Mouse (Mus musculus): ENCODE results near the gene Akap1.

Gene Akap1

DNA sequence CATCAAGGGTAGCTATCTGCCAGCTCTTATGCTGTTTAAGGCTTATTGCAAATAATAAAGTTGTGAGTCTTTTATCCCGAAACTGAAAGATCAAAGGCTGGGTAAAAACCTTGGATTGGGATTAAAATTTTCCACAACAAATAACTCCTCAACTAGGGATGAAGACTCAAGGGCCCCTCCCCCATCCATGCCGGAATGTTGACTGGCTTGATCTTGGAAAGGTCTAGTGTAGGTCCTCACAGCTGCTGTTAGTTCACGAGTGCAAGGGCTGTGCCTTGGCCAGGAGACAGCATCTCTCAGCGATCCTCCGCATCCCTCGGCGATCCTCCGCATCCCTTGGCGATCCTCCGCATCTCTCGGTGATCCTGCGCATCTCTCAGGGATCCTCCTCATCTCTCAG, 13.6 kb upstream of the Akap1 start:
- DNase-seq (ENCODE audit: low spot score in 2 of 2), result no peak

DNA sequence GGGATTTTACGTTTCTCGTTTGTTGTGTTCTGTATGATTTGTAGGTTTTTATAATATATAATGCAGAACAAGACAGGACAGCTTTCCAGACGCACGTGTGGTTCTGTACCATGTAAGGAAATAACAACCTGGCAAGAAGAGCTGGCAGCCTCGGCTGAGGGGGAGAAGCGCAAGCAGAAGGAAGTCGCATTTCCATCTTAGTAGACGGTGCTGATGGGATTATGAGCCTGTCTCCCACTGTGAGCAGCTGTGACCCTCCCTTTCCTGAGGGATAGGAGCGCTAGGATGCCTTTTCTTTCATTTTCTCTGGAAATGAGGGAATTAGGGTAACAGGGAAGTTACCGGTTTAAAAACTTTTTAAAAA, 9.3 kb upstream of the Akap1 start:
- DNase-seq (ENCODE audit: low spot score in 2 of 2), result no peak

DNA sequence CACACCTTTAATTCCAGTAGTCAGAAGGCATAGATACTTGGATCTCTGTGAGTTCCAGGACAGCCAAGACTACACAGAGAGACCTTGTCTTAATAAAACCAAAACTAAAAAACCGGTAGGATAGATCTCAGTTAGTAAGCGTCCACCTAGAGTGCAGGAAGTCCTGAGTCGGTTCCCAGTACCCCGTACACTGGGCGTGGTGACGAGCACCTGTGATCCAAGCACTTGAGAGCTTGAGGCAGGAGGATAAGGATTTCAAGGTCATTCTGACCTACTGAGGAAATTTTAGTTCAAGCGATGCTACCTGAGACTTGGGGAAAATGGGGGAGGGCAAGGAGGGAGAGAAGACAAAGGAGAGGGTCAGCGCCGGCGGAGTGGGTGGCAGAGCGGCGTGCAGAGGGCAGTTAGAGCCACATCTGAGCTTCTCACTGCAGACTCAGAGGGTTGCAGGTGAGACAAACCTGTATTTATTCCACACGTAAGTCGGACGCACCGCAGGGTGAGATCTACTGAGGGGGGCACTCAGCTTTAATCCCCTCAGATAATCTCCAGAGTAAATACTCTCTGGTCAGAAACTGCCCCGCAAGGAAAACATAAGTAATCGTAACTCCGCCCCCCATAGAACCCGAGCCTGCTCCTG, 8.8 kb upstream of the Akap1 start:
- DNase-seq (ENCODE audit: low spot score in 2 of 2), result no peak

DNA sequence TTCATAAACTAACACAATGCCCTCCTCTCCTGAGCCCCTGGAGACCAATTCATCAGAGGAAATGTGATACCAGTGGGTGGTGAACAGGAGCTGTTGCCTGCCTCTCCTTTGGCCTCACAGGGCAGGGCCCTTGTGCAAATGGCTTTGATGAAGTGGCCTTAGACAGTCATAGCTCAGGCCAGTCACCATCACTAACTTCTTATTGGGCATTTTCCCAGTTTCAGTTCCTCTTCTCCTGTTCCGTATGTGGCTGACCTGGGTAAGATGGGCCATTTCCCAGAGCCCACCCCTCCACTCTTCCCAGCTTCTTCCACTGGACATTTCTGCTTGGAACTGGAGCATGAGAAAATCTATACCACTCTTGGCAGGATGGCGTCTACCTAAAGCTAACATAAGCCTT, 5.1 kb upstream of the Akap1 start:
- DNase-seq (ENCODE audit: low spot score in 2 of 2), result no peak

DNA sequence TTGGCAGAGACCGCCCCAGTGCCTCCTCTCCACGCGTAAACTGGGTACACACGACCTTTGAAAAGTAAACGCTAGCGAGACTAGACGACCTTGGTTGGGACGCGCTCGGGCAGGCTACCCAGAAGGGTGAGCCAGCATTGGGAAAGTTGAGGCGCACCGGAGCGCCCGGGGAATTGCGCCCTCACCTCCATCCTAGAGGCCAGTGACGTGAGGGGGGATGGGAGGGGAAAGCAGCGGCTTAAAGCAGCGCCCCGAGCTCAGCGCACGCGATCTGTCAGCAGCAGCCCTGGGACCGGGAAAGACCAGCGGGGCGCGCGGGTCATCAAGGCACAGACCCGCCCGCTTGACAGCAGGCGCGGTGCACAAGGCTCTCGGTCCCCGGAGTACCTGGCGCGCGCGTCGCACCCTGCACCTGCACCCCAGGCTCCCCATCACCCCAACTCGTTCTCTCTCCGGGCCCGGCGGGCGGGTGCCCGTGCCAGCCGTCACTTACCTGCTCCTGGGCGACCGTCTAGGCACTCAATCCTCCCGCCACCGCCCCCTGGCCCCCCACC, 405 bp downstream of the Akap1 start:
- peak; percentile 41 to 55 for DNase-seq (ENCODE audit: low spot score in 2 of 2)

DNA sequence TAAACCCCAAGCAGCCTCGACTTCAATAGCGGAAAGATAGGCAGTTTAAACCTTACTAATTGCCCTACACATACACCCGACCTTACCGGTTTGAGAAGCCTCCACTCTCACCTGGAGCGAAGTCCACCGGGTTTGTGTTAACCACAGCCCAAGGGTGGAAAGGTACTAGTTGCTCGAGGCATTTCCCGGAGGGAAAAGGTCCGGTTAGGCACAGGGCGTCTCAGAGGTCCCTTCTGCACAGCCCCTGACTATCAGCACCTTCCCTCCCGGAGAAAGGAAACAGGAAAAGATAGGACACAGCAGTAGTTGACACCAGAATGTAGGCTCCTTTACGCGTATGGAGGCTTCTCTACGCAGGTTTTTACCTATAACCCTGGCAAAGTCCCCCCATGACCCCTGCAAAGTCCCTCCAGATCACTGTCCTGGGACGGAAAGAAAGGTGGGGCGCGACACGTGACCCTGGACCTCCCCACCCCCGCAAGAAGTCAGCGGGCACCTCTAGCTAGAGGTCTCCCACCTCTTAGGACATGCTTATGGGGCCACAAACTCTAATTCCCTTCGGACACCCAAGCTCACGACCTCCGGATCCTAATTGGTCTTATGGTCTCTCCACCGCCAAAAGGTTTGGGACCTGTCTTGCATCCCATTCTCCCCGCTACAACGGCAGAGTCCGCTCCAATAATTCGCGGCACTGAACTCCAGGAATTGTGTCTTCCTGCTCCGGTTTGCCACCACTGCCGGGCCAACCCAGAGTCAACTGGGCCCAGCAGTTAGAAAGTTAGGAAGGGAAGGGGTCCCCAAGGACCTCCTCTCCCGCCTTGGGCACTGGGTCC, 1.1 kb downstream of the Akap1 start:
- no peak for DNase-seq (ENCODE audit: low spot score in 2 of 2)

DNA sequence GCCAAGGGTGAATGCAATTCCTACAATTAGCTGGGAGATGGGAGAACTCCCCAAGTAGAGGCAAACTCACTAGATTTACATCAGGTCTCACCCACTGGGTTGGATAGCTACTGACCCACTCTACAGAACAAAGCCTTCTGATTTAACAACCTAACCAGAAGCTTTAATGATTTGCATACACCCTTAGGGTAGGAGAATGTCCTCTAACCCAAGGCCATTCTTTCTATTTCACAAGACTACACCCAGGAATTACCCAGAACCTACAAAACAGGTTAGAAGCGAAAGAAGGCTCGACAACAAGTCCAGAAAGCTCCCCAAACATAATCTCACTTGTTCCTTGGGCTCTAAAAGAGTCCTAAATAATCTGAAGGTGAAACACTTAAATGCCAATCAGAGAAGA, 2.0 kb downstream of the Akap1 start:
- DNase-seq (ENCODE audit: low spot score in 2 of 2), result no peak

DNA sequence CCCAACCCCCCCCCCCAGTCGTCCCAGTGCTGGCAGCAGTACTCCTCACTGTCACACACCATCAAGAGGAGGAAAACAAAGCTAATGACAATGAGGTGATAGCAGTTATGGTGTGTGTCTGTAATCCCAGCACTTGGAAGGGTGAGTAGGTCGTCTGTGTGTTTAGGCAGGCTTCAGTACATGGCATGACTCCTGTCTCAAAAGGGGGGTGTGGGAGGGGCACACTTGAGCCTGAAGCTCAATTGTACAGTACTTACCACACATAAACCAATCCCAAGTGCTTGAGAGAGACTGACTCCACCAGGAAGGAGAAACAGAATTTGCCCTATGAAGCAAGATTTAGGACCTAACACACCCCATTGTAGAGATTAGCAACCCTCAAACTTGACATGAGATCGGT, 3.3 kb downstream of the Akap1 start:
- no peak for DNase-seq (ENCODE audit: low spot score in 2 of 2)

DNA sequence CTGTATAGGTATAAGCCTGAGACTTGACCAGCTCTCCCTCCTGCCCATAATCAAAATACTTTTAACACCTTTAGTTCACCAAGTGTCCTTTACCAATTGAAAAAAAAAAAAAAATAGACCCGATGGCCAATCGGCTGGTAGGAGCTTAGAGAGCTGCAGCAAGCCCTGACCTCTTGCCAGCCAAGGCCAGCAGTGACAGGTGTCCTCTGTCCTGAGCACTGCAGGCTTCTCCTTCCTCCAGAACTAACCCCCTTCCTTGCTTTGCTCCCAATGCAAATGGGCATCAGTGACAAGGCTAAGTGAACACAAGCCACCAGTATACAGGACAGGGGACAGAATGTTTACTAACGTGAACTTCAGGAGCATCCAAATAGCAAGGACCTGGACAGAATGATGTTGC, 3.7 kb downstream of the Akap1 start:
- DNase-seq (ENCODE audit: low spot score in 2 of 2), result no peak

DNA sequence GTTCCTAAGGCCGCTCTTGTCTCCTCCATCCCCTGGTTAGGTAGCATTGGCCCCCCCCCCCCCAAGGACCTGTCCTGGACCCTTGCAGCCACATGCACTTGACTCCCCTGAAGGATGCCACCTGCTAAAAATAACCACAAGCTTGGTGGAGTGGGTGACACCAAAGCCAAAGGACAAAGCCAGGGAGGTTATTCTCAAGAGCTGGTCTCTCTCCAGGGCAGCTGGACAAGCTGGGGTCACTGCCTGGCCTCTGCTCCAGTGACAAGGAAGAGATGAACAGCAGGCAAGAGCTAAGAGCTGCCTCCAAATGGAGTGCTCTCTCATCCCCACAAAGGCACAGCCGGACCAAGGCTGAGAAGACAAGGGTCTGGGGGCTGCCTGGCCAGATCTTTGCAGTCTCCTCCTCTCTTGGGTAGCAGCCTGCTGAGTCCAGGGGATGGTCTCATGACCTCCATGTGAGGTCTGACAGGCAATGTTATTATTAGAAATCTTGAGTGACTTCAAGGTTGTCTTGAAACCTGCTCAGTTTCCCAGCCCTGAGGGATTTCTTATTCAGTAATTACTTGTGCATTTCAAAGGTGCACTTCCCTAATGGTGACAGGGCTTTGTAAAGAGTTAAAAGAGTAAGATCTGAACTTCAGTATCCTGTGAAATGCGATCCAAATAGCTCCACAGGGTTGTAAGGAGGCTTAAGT, 6.9 kb downstream of the Akap1 start:
- DNase-seq (ENCODE audit: low spot score in 2 of 2), result no peak

DNA sequence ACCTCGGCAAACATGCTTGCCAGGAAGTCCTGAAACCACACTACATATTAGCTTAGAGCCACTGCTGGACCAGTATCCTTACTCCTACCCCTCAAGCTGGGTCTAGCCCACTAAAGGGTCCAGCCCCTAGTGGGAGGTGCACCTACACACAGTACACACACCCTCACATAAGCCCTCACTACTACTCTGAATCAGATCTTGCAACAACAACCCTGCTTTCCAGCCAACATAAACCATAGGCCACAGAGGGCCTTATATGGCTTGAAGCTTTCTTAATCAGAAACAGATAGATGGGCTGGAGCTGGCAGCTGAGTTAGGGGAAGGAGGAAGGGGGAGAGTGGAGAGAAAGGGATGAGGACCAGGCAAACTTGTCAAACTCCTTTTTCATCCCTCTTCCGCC, 8.0 kb downstream of the Akap1 start:
- DNase-seq (ENCODE audit: low spot score in 2 of 2), result no peak

DNA sequence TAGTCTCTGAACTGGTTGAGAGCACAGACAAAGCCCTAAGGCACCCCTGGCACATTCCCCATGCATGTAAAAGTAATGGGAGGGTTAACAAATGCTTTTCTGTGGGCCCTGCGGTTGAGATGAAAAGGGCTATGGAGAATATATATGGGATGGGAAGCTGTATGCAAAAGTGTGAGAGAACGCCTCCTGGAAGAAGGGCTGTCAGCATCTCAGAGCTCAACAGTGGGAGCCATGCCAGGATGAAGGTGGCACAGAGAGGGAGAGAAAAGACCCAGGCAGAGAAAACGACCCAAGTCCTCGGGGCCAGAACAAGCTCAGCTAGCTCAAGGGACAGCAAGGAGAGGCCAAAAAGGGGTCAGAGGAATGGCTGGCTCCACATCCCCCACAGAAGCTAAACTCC, 8.6 kb downstream of the Akap1 start:
- no peak for DNase-seq (ENCODE audit: low spot score in 2 of 2)

DNA sequence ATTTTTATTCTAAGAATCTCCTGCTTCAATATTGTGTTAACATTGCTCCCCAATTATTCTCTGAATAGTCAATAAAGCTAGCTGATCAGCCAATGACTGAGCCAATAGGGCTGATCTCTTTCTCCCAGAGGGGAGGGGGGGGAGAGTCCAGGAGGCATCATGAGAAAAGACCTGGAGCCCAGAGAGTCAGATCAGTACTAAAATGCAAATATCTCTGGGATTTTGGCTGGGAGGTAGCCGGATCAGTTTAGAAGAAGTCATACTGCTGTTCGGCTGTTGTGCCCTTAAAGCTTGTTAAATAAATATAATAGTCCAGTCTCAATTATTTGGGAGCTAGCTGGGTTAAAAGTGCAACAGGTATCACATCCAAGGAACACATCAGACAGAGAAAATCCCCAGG, 10.8 kb downstream of the Akap1 start:
- no peak for DNase-seq (ENCODE audit: low spot score in 2 of 2)

DNA sequence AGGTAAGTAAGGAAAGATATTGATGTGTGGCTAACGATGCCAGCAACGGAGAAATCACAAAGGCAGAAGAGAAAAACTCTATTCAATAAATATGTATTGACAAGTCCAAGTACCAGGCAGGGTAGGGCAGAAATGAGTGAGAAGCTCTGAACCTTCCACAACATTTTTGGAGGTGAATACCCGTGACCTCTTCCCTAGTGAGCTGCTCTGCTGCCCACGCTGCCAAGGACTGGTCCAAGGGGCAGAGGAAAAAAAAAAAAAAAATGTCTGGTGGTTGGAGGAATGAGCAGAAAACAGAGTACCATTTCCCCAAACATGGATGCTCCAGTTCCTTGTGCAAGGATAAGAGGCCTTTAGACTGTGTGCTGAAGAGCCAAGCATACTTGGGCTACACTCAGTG, 11.6 kb downstream of the Akap1 start:
- DNase-seq (ENCODE audit: low spot score in 2 of 2), result no peak

DNA sequence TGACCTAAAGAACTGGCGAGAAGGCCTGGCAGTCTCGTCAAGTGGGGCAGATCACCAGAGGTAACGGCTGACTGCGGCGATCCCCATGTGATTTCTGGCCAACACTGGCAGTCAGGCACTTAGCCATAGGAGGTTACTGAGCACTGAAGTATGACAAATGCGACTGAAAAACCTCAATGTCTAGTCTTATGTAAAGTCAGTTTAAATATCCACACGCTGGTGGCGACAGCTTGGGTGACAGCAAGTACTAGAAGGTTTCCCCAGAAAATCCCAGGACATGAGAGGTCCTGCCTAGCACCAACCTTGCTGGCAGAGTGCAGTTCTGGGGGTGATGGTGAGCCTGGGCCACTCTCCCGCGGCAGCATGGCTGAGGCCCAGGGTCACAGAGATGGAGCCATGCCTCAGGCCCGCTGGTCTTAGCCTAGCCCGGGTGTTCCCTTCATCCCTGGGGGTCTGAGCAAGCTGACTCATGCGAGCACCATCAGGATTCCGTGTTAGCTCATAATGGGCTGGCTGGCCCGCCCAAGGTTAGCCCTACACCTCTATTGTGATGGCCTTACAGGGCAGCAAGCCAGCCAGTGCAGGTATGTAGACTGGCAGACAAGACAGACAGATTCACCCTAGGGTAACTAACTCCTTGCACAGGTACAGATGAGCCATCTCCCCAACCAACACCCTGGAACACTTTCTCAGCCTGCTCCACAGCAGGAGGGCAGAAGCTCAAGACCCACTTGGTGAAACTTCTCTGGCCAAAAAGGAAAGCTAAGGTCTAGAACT, 13.1 kb downstream of the Akap1 start:
- peak in 1 of 2 experiments; percentile 28 for DNase-seq (ENCODE audit: low spot score in 2 of 2)

DNA sequence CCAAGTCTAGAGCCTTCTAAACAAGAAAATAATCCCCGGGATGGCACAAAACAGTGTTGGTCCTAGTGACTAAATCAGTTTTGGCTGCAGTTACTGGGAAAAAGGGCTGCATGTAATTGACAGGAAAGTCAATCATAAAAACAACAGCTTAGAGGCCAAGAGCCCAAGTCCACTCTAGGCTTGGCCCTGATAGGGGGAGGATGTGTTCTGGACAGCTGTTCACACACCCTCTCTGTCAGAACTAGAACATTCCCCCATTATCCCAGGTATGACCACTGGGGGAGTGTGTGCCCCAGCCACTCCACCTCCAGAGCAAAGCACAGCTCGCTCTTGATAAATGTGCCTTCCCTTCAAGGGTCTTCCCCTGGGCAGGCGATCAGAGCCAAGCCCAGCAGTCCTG, 14.7 kb downstream of the Akap1 start:
- no peak for DNase-seq (ENCODE audit: low spot score in 2 of 2)

DNA sequence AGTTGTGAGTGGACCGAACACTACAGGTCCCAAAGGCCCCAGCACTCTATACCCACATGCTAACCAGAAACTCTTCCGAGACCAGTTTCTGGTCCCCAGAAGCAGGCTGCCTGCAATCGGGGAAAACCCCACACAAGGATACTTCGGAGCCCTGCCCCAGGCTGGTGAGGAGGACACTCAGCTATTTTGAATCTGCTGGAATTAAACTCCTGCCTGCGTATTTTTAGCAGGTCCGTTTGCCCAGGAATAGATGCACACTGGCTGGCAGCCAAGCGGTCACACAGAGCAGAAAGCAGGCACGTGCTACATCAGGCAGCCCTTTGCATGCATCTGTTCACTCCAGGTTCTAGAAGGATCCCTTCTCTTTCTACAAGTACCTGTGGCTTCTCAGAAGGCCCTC, 15.1 kb downstream of the Akap1 start:
- peak in 1 of 2 experiments; percentile 59 for DNase-seq (ENCODE audit: low spot score in 2 of 2)

DNA sequence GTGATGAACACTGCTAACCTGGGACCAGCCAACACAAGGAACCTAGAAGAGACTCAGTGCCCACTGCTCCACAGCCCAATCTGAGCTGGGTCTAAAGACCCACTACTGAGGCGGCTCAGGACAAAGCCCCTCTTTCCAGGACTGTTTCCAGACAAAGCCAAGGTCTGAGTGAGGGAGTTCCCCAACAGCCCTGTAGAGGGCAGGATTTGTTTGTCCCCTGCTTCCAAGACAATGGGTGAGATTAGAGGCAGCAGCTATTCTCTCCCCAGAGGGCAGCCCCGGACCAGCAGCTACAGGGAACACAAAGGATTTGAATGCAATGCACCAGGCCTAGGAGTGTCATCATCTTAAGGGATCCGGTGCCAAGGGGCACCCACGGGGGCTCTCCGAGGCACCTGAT, 15.8 kb downstream of the Akap1 start:
- peak; percentile 36 to 51 for DNase-seq (ENCODE audit: low spot score in 2 of 2)

DNA sequence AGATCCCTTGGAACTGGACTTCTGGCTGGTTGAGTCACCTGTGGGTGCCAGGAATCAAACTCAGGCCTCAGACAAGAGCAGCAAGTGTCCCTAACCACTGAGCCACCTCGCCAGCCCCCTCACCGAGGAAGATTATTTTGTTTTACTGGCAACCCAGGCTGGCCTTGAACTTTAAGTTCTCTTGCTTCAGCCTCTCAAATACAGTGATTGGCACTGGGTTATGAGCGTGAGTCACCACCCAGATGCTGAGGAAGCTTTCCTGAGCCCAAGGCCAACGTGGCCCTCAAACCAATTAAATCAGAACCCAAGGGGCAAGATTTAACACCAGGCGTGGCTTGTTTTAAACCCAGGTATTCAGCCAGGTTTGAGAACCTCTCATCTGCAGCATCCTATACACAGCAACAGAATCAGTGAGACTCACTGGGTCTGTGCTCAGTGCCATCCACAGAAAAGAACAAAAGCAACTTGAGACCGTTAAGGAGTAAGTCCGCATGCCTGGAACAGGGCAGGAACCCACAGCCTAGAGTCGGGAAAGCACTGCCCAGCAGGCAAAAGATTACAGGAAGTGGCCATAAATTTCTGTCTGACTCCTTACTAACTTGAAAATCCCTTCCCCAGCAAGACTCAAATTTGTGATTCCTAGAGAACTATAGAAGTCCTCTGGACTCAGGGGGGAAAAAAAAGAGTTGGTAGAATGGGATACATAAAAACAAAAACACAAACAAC, 16.9 kb downstream of the Akap1 start:
- no peak for DNase-seq (ENCODE audit: low spot score in 2 of 2)

DNA sequence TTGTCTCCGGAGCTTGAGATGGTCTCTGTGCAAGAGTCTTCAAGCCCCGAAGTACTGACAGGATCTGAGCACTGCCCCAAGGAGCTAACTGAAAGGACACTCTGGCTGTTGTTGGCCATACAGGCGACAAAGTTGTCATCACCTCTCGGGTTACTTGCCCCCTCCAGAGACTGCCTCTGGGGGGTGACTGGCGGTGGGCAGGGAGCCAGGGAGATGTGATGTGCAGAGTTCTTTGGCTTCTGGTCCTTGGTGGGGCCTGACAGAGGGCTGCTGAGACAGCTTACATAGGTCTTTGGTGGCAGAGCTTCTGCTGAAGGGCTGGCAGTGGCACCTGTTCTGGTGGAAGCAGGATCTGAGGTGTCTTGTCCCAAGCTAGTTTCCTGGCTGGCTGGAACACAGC, 20.0 kb downstream of the Akap1 start:
- no peak for DNase-seq (ENCODE audit: low spot score in 2 of 2)

DNA sequence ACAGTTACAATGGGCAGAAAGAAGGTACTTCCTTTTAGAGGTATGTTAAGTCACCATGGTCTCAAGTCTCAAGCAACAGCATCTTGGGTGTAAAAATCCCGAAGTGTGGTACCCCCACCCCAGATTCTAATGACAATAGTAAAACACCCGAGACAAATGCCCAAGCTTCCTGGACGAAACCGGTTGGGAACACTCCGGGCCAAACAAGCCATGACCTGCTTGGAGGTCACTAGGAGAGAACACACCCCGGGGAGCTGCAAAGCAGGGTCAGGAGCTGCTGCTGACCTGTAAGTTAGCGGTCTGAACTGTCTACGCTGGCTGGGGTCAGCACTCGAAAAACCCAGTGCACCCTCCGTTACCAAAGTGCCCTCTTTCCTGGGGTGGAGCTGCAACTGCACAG, 21.1 kb downstream of the Akap1 start:
- no peak for DNase-seq (ENCODE audit: low spot score in 2 of 2)
